Comparison of ENCODE assay signal across 19 mouse cellular contexts in the genomic region with DNA sequence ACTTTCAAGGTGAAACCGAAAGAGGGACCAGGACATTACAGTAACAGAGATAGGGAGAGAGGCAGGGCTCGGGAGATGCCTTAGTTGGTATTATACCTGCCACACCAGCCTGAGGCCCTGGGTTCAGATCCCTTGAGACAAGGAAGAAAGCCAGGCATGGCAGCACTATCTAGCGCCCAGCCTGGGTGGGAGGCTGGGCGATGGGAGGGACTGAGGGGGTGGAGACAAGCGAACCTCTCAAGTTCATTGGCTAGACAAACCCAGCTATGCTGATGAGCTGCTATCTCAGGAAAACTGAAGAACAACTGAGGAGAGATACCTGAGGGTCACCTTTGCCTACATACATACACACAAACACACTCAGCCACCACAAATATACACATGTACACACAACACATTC. TPM values are rescaled to one million over a fixed set of nuclear protein-coding genes. Genes with fewer than 3 reads are reported as not detected.
DNase-seq lines count a peak whose midpoint lies in the region; ATAC-seq and TF ChIP-seq lines count a peak whose summit lies in the region.
"Had no signal": no experiment of that assay in that cellular context is flagged by ENCODE, and none has a peak within 500 bp of the region (broad histone marks: within the 10 kb centered on the region; RNA-seq: fewer than 3 reads in every experiment).

No protein-coding gene starts in this region.

- peak; percentile 86 for ATAC-seq in liver, embryonic 13.5 days (ENCODE audit: low read depth)
- ATAC-seq in megakaryocyte progenitor cell, adult 5-6 weeks (replicated peaks; ENCODE audit: poor library complexity) = peak; percentile 59
- ATAC-seq in stomach, postnatal 0 days (ENCODE audit: low FRiP score, low TSS enrichment) = no peak
- ATAC-seq: CD4-positive, CD25-positive, alpha-beta regulatory T cell, adult 4 months; forebrain, embryonic 13.5 days; hindbrain, postnatal 0 days had no signal

- H3K27ac ChIP-seq in MEL (ENCODE audit: control insufficient read depth, low read depth, low read length) = no peak overlapping the region
- H3K27ac ChIP-seq in liver, embryonic 13.5 days = no peak overlapping the region
- no peak overlapping the region for H3K27ac ChIP-seq in stomach, postnatal 0 days (replicated peaks)
- H3K27ac ChIP-seq: embryonic facial prominence, embryonic 10.5 days; forebrain, embryonic 13.5 days; heart, embryonic 10.5 days; hindbrain, embryonic 13.5 days; hindbrain, postnatal 0 days had no signal

- TF ChIP-seq POLR2A in MEL (IDR thresholded peaks at IDR 0.05; ENCODE audit: control insufficient read depth in 1 of 2, insufficient read depth in 1 of 2, low read depth in 1 of 2, low read length in 2 of 2, poor library complexity in 1 of 2) = no peak

- no peaks in the 10 kb centered on the region for H3K79me2 ChIP-seq in MEL (ENCODE audit: control insufficient read depth, insufficient read depth, low read length, poor library complexity)

- no peak overlapping the region for H3K4me3 ChIP-seq in MEL (ENCODE audit: control insufficient read depth in 1 of 2, insufficient read depth in 1 of 2, low read depth in 2 of 2, low read length in 2 of 2)
- no peak overlapping the region for H3K4me3 ChIP-seq in liver, embryonic 13.5 days (replicated peaks)
- H3K4me3 ChIP-seq in stomach, postnatal 0 days (ENCODE audit: low read depth, low read length) = no peak overlapping the region
- H3K4me3 ChIP-seq: embryonic facial prominence, embryonic 10.5 days; forebrain, embryonic 13.5 days; heart, embryonic 10.5 days; hindbrain, embryonic 13.5 days had no signal

- no peak for TF ChIP-seq RAD21 in MEL (IDR thresholded peaks at IDR 0.05; ENCODE audit: low read depth, low read length)

- no peak for TF ChIP-seq EP300 in MEL (IDR thresholded peaks at IDR 0.05; ENCODE audit: low read depth in 1 of 2, low read length in 2 of 2)
- no peak for TF ChIP-seq EP300 in stomach, postnatal 0 days (optimal IDR thresholded peaks at IDR 0.05)

- peaks cover 3 to 13% of the 10 kb centered on the region in 2 experiments; a peak in 3 of 4 replicates for H3K36me3 ChIP-seq in MEL (ENCODE audit: control insufficient read depth in 1 of 2, insufficient read depth in 2 of 2, low read length in 2 of 2)
- peaks cover 48% of the 10 kb centered on the region for H3K36me3 ChIP-seq in liver, embryonic 13.5 days
- H3K36me3 ChIP-seq in stomach, postnatal 0 days (ENCODE audit: control insufficient read depth, insufficient read depth, low read length) = peaks cover 13% of the 10 kb centered on the region; the same call in 1 of the 2 replicates

- H3K4me1 ChIP-seq in MEL (ENCODE audit: control insufficient read depth in 1 of 2, insufficient read depth in 2 of 2, low read length in 2 of 2) = peaks cover 5 to 9% of the 10 kb centered on the region in 2 experiments
- H3K4me1 ChIP-seq in liver, embryonic 13.5 days (replicated peaks) = peaks cover 11% of the 10 kb centered on the region; the same call in 1 of the 2 replicates
- H3K4me1 ChIP-seq in stomach, postnatal 0 days (replicated peaks; ENCODE audit: control insufficient read depth, insufficient read depth) = no peaks in the 10 kb centered on the region
- H3K4me1 ChIP-seq: forebrain, embryonic 13.5 days; heart, embryonic 10.5 days; hindbrain, embryonic 13.5 days had no signal

- H3K9me3 ChIP-seq in MEL (replicated peaks; ENCODE audit: insufficient read depth, low read length) = no peaks in the 10 kb centered on the region
- H3K9me3 ChIP-seq in liver, embryonic 13.5 days (replicated peaks) = no peaks in the 10 kb centered on the region
- H3K9me3 ChIP-seq in stomach, postnatal 0 days (ENCODE audit: control insufficient read depth, low read length) = no peaks in the 10 kb centered on the region
- H3K9me3 ChIP-seq: embryonic facial prominence, embryonic 10.5 days; forebrain, embryonic 13.5 days; G1E; heart, embryonic 10.5 days; hindbrain, embryonic 13.5 days had no signal

- WGBS in liver, embryonic 13.5 days (ENCODE audit: insufficient replicate concordance) = 55% methylated on average over 5 of the region's 5 CpGs
- 83% methylated on average over 5 of the region's 5 CpGs for WGBS in stomach, postnatal 0 days

- H3K27me3 ChIP-seq in MEL (ENCODE audit: control insufficient read depth in 1 of 2, insufficient read depth in 2 of 2, low read length in 2 of 2) = no peaks in the 10 kb centered on the region
- H3K27me3 ChIP-seq in liver, embryonic 13.5 days = no peaks in the 10 kb centered on the region
- no peaks in the 10 kb centered on the region for H3K27me3 ChIP-seq in stomach, postnatal 0 days (ENCODE audit: control insufficient read depth, insufficient read depth, low read length)
- H3K27me3 ChIP-seq: forebrain, embryonic 13.5 days; hindbrain, embryonic 13.5 days had no signal

- DNase-seq in adrenal gland, postnatal 14 days = peak; percentile 1
- DNase-seq in adrenal gland, adult 18-20 months (ENCODE audit: low spot score in 2 of 2) = no peak
- peak; percentile 54 for DNase-seq in MEL (ENCODE audit: low read depth, low spot score)
- DNase-seq in liver, embryonic 13.5 days = peak; percentile 54
- DNase-seq in stomach, postnatal 0 days (ENCODE audit: low spot score) = no peak
- no peak for DNase-seq in frontal cortex, adult 2 months (ENCODE audit: extremely low spot score in 1 of 2, low spot score in 1 of 2)
- DNase-seq: adrenal gland, postnatal 25 days; B cell, adult 2 months; cerebellum, postnatal 10 days; gastrocnemius, postnatal 36 days; heart, postnatal 10 days had no signal

- no peak overlapping the region for H3K4me2 ChIP-seq in liver, embryonic 13.5 days
- no peak overlapping the region for H3K4me2 ChIP-seq in stomach, postnatal 0 days (replicated peaks; ENCODE audit: low read depth)
- H3K4me2 ChIP-seq: forebrain, embryonic 13.5 days; hindbrain, embryonic 13.5 days had no signal

- TF ChIP-seq CTCF in MEL (IDR thresholded peaks at IDR 0.05 in 2 of 3, conservative IDR thresholded peaks at IDR 0.05 in 1 of 3; ENCODE audit: control insufficient read depth in 1 of 3, insufficient read depth in 1 of 3, low read depth in 2 of 3, low read length in 3 of 3, poor library complexity in 1 of 3, severe bottlenecking in 1 of 3) = no peak
- no peak for TF ChIP-seq CTCF in stomach, postnatal 0 days (IDR thresholded peaks at IDR 0.05; ENCODE audit: low read depth)

- H3K9ac ChIP-seq in MEL (ENCODE audit: control insufficient read depth, low read depth, low read length, poor library complexity, severe bottlenecking) = no peak overlapping the region
- no peak overlapping the region; the same call in 1 of the 2 replicates for H3K9ac ChIP-seq in liver, embryonic 13.5 days
- H3K9ac ChIP-seq in stomach, postnatal 0 days (ENCODE audit: low read length) = no peak overlapping the region
- H3K9ac ChIP-seq: forebrain, embryonic 13.5 days; hindbrain, embryonic 13.5 days had no signal

TF ChIP-seq in MEL, 35 proteins besides CTCF, POLR2A, EP300 and RAD21:
- TF ChIP-seq MYC (IDR thresholded peaks at IDR 0.05; ENCODE audit: low read depth, low read length) = no peak
- TF ChIP-seq MYB (IDR thresholded peaks at IDR 0.05; ENCODE audit: low read depth, low read length) = no peak
- TF ChIP-seq GATA1 (IDR thresholded peaks at IDR 0.05; ENCODE audit: low read depth, low read length) = 0 out of 2 replicates have a peak, but pooled peaks have one; percentile 4
- TF ChIP-seq HCFC1 (IDR thresholded peaks at IDR 0.05; ENCODE audit: low read depth, low read length) = no peak
TF ChIP-seq in MEL: peak in this region for 1.

RNA-seq across cellular contexts. Expression of a gene that starts 17.3 kb away (rescaled TPM):
- total RNA-seq in adrenal gland, postnatal 14 days (2021) = 78.2 and 90.1 TPM in 2 replicates
- total RNA-seq in adrenal gland, adult 18-20 months (2021) = 10 to 100 TPM; 65.3 to 98.1 TPM
- total RNA-seq in MEL (2012; rRNA removed) = 29.2 and 33.7 TPM in 2 replicates
- polyA plus RNA-seq in MEL (2012; ENCODE audit: insufficient read depth in 1 of 2, insufficient read length in 2 of 2, low read depth in 1 of 2, low replicate concordance in 2 of 2, missing spikeins in 1 of 2) = 10 to 100 TPM in 1 of 2 experiments, not detected in 1; 66.8 TPM
- polyA plus RNA-seq in liver, embryonic 13.5 days (2015; fragmentation: Nextera tagmentation; extraction: Ambion mirVana) = 29.6 and 35.0 TPM in 2 replicates
- total RNA-seq in megakaryocyte progenitor cell, adult 5-6 weeks (2015) = 40.6 and 41.3 TPM in 2 replicates
- 26.1 and 28.7 TPM in 2 replicates for total RNA-seq in megakaryocyte progenitor cell, adult 5-6 weeks (2017)
- polyA plus RNA-seq in stomach, postnatal 0 days (2015; fragmentation: Nextera tagmentation; extraction: Ambion mirVana) = 51.0 and 51.2 TPM in 2 replicates
- polyA plus RNA-seq in frontal cortex, adult 2 months (2012; rRNA removed) = 28.9 and 31.5 TPM in 2 replicates

RNA-seq across cellular contexts. Expression of a gene that starts 44.7 kb away (rescaled TPM):
- 6.7 and 11.6 TPM in 2 replicates for total RNA-seq in adrenal gland, postnatal 14 days (2021)
- total RNA-seq in adrenal gland, adult 18-20 months (2021) = 1 to 10 TPM; 6.1 to 6.9 TPM
- total RNA-seq in MEL (2012; rRNA removed) = 1.0 and 1.2 TPM in 2 replicates
- 1 to 10 TPM in 1 of 2 experiments, not detected in 1; 4.5 TPM for polyA plus RNA-seq in MEL (2012; ENCODE audit: insufficient read depth in 1 of 2, insufficient read length in 2 of 2, low read depth in 1 of 2, low replicate concordance in 2 of 2, missing spikeins in 1 of 2)
- polyA plus RNA-seq in liver, embryonic 13.5 days (2015; fragmentation: Nextera tagmentation; extraction: Ambion mirVana) = 0.97 and 1.6 TPM in 2 replicates
- 11.0 and 12.1 TPM in 2 replicates for total RNA-seq in megakaryocyte progenitor cell, adult 5-6 weeks (2015)
- 11.3 and 16.5 TPM in 2 replicates for total RNA-seq in megakaryocyte progenitor cell, adult 5-6 weeks (2017)
- 4.7 and 5.0 TPM in 2 replicates for polyA plus RNA-seq in stomach, postnatal 0 days (2015; fragmentation: Nextera tagmentation; extraction: Ambion mirVana)
- polyA plus RNA-seq in frontal cortex, adult 2 months (2012; rRNA removed) = 8.7 and 9.1 TPM in 2 replicates

Comparison
In these comparisons a context has a peak if more than half of its experiments do, and no peak if none do; other contexts are left out.
1. DNase-seq: peak in adrenal gland, postnatal 14 days (single experiment), MEL (single experiment) and liver, embryonic 13.5 days (single experiment); none in adrenal gland, adult 18-20 months (0 of 2), stomach, postnatal 0 days (single experiment) and frontal cortex, adult 2 months (0 of 2).